Mouse (Mus musculus) retina, postnatal 1 day (tissue): ENCODE results near the gene Slc9a2.
"Not testable (repeated sequence)": the region's sequence is repeated elsewhere in the genome, so short reads cannot be mapped to it uniquely, and the experiment has no call there.

Experiments
- DNase-seq: peaks from one replicate; pipeline ENCODE4 v3.0.0-alpha.2; 2012

Gene Slc9a2

DNA sequence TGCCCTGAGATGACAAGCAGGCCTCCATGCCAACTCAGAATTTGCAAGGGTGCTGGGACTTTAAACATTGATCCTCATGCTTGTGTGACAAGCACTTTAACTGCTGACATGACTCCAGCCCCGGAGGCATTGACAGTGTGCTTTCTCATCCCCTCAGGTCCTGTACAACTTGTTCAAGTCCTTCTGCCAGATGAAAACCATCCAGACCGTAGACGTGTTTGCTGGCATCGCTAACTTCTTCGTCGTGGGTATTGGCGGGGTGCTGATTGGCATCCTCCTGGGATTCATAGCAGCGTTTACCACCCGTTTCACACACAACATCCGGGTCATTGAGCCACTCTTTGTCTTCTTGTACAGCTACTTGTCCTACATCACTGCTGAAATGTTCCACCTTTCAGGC, 45.7 kb downstream of the Slc9a2 start:
- no peak for DNase-seq

DNA sequence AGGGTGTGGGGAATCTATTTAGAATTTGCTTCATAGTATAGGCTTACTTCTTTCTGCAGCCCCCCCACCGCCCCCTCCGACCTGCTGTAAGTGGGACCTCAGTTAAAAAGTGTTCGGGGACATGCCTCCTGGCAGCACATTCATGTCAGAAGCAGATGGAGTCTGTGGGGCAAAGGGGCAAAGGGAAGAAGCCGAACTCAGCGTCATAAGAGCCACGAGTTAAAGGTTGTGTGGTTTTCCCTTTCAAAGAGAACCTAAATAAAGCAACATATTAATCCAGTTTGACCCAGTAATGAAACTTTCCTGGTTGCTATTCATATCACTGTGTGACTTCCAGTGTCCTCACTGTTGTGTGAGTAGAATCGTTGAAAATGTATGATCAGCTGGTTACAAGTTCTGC, 47.0 kb downstream of the Slc9a2 start:
- no peak for DNase-seq

DNA sequence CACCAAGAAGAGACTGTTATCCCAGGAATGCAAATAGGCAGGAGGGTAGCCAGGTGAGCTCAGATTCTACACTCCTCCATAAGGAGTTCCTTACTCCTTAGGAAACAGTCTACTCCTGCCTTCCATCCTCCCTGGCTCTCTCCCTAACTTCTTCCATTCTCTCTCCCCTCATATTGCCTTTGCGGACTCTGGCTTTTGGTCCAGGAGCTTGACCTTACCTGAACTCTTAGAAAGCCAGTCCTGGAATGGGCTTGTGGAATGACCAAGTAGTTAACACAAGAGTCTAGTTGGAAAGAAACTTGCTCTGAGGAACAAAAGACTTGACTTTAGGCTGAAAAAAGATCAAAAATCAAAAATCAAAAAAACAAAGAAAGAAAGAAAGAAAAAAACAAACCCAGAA, 48.3 kb downstream of the Slc9a2 start:
- DNase-seq = no peak

GRCm38 (mm10) chr1:40737671-40738070, 57.3 kb downstream of the Slc9a2 start:
- DNase-seq = no peak

DNA sequence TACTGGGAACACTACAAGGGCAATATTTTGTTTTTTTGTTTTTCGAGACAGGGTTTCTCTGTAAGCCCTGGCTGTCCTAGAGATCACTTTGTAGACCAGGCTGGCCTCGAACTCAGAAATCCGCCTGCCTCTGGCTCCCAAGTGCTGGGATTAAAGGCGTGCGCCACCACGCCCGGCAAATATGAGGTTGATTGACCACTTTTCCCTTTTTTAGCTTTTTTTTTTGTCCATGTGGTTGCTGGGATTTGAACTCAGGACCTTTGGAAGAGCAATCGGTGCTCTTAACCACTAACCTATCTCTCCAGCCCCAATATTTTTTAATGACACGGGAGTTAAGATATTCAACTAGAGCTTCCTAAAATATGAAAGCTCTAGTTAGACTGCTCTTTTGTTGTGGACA, 57.9 kb downstream of the Slc9a2 start:
- not testable (repeated sequence) for DNase-seq

DNA sequence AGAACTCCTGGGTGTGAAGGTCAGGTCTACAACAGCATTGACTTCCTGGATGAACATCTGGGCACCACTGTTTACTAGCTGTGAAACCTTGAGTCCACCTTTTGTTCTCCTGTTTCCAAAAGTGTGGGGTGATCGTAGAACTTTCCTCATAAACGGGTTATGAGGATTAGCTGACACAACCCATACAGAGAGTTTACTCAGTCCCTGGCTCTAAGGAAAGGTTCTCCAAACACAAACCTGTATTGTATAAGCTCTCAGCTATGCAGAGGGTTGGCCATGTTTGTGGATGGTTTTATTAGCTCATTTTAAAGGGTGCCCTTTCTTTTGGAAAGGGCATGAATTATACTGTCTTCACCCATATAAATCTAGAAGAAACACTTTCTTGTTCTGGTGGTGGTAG, 60.4 kb downstream of the Slc9a2 start:
- DNase-seq = no peak

DNA sequence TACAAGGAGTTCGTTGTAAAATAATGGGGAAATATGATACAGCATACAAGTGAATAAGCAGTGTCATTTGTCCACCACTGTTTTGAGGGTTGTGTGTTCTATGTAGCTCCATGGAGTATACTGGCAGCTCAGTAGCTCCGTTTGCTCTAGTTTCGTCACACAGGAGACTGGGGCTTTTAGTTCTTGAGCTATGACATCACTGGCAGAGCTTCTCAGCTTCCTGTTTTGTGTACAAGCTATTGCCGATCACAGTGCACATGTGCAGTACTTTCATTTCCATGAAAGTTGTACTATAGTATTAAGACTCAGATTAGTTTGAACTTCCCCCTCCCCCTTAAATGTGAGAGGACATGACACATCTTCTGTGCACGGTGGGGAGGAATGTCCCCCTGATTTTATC, 65.7 kb downstream of the Slc9a2 start:
- no peak for DNase-seq

DNA sequence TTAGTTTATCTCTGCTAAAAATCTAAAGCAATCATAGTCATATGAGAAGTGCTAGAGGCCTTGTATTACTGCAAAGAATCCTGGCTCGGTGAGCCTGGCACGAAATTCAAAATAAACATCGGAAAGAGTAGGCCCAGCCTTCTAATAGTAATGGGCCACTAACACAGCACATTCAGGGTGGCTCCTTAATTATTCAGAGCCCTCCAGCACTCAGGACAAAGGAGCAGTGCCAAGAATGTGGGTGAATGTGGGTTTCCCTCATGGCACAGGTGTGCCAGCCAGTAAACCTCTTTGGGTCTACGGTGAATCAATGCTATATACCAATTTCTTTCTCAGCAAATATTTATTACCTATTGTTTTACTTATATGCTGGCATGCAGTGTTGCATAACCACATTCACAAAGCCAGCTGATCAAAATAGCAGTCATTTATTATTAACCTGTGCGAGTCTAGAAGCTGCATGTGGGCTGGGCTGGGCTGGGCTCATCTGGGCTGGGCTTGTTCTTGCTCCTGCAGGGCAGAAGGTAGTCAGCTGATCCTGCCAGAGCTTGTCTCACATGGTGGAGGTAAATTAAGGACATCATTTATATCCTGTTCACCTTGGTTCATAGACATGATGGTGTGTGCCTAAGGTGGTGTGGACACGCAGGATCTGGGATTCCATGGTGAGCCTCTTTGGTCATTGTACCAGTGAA, 79.5 kb downstream of the Slc9a2 start:
- DNase-seq = no peak

DNA sequence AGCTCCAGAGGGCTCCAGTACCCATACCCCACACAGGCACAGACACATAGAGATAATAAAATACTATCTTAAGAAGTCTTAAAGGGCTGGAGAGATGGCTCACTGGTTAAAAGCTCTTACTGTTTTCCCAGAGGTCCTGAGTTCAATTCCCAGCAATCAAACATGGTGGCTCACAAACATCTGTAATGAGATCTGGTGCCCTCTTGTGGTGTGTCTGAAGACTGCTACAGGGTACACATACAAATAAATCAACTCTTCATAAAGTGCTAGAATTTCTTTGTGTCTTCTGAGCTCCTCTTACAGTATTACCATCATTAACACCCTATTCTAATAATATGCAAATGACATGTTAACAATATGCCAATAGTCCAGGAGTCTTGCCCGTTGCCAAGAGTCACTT, 83.7 kb downstream of the Slc9a2 start:
- no peak for DNase-seq

DNA sequence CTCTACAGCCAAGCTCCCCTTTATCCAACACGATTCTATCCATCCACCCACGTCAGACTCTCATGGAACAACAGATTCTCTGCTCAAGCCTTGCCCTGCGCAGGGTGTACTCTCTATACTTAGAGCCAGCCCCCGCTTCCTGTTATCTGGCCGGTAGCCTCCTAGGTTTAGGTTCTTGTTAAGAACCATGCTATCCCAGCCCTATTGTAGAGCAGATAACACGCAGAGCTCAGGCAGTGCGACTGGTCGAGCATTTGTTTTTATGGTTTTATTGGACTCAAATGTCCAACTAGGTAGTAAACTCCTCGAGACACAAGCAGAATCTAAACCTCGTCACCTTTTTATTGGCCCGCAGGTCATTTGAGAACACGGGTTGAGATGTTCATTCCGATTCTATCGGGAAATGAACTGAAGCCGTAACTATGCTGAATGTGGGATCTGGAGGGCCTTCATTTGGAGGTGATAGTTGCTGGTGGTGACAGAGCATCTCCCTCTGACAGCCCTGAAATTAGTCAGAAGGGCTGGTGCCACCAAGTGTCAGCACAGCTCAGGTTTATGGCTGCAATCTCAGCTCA, 84.4 kb downstream of the Slc9a2 start:
- DNase-seq = no peak

DNA sequence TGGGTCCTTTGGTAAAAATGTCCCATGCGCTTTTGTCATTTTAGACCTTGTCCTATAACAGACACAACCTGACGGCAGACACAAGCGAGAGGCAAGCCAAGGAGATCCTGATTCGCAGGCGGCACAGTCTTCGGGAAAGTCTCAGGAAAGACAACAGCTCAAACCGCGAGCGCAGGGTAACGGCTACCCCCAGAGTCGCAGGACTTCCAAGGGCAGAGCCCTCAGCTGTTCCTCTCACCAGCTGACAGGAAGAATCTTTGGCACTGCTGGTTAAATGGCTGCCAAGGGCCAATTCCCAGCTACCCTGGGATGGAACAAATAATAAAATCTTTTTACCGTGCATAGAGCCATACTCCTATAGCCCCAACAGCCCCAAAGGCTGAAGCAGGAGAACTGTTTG, 85.1 kb downstream of the Slc9a2 start:
- DNase-seq = no peak

DNA sequence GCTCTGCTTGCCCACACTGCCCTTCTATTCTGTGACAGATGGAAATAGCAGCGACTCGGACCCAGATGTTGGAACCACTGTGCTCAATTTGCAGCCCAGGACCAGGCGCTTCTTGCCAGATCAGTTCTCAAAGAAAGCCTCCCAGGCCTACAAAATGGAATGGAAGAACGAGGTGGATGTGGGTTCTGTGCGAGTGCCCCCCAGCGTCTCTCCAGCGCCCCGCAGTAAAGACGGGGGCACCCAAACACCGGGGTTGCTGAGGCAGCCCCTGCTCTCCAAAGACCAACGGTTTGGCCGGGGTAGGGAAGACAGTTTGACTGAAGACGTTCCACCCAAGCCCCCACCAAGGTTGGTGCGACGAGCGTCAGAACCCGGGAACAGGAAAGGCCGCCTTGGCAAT, 87.2 kb downstream of the Slc9a2 start:
- DNase-seq = no peak

- peak; percentile 57 for DNase-seq
Observed at GRCm38 (mm10) chr1:40768606-40769005, 88.2 kb downstream of the Slc9a2 start.

DNA sequence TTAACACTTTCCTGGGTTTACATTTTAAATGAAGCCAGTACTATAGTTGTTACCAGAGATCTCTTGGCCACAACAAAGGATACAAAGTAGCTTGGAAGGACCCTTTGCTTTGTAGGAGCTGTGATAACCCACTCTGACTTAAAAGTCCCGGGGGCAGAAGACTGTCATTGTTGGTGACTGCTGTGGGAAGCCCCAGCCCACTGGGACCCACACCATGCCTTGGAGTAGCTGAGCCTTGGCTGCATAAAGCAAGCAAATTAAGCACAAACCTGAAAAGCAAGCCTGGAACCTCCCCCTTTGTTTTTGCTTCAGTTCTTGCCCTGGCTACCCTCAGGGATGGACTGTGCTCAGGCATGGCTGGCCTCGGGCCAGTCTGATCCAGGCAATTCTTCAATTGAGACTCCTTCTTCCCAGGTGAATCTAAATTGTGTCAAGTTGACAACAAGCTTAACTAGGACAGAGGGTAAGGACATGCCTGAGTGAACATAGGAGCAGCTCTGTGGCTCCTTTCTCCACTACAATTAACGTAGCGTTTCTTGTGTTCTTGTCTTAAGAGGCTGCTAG, 89.0 kb downstream of the Slc9a2 start:
- peak; percentile 5 for DNase-seq

DNA sequence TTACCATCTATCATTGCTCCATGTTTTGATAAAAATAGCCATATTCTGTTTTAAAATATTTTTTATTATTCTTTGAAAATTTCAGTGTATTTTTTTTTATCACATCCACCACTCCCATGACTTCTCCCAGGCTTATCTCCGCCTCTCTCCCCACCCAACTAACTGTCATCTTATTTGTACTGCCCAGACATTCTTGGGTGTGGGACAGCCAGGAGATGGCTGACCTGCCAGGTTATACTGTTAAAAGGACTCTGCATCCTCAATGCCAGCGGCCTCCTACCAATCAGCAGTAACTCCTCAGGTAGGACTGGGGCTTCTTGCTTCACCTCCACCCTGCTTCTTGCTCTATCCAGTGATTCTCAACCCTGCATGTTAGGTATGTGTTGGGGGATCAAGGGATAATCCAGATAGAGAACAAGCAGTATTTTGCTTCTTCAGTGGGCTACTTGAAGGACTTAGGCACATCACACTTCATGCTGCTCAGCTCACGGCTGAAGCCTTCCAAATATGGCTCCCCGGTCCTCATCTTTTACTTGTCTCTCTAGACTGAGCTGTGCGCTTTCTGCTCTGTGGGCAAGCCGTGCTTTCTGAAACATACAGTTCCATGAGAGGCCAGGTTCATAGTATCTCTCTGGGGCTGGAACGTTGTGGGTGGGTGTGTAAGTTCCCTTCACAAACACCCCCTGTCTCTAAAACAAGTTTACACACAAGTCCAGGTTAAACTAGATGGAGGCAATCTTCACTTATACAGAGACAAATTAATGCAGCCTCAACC, 91.0 kb downstream of the Slc9a2 start:
- no peak for DNase-seq

DNA sequence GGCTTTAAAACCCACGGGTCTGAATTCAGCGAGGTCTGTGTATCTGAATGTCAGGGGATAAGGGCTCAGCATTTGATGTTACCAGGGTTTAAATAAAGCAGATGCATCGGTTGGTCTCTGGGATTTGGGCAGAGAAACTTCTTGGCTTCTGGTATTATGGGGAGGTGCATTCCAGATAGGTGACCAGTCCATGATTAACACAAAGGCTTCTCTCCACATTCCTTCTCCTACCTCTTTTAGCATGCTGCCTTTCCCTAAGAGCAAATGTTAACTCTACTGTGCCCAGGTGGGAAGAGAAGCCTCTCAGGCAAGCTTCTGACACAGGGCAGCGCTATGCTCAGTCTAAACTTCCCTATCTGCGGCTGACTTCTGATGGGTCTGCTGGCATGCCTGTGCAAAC, 92.9 kb downstream of the Slc9a2 start:
- DNase-seq = no peak

DNA sequence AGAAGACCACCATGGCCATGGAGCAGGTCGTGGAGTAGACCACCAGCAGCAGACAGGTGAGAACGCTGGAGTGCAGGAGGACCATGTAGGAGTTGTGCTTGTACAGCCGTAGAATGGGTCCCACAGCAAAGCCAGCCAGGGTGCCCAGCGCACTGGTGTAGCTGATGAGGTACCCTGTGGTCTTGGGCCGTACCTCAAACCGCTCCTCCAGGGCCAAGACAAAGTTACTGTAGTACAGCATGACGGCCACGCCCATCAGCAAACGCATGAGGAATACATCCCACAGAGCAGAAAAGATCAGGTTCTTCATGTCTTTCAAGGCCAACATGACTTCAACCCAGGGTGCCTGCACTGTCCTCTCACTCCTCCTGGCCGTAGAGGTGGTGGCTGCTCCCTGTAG, 93.7 kb downstream of the Slc9a2 start:
- no peak for DNase-seq

DNA sequence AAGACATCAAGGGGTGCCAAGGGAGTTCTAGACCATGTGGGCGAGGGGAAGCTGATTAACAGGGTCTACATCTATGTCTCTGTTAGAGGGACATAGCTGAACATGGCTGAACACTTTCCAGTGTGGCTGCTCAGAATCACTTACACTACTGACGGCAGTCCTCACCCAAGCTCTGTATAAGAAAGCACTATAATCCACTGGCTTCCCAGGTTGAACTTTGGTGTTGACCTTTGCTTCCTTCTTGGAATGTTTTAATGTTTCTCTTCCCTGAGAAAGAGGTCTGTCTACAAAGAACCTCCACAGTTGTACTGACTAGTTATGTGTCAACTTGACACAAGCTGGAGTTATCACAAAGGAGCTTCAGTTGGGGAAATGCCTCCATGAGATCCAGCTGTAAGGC, 95.7 kb downstream of the Slc9a2 start:
- DNase-seq = no peak

DNA sequence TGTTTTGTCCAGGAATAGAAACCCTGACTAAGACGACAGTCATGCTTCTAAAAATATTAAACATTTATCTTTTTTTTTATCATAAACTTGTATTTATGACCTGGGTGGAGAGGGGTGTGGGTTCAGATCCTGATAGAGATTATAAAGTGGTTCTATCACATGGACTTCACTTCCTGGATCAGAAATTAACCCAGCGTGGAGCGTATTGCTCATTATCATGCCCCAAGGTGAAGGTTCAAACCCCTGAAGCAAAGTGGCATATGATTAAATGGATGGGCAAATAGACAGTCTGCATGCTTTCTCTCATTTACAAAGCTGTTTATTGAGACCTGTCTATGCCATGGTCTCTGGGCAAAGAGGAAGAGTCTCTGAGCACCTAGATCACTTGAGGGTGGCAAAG, 96.4 kb downstream of the Slc9a2 start:
- no peak for DNase-seq

GRCm38 (mm10) chr1:40783450-40783849, 103.1 kb downstream of the Slc9a2 start:
- no peak for DNase-seq

- DNase-seq = no peak
Observed at GRCm38 (mm10) chr1:40784306-40784705, 103.9 kb downstream of the Slc9a2 start.

GRCm38 (mm10) chr1:40785876-40786445, 105.6 kb downstream of the Slc9a2 start:
- DNase-seq = no peak

DNA sequence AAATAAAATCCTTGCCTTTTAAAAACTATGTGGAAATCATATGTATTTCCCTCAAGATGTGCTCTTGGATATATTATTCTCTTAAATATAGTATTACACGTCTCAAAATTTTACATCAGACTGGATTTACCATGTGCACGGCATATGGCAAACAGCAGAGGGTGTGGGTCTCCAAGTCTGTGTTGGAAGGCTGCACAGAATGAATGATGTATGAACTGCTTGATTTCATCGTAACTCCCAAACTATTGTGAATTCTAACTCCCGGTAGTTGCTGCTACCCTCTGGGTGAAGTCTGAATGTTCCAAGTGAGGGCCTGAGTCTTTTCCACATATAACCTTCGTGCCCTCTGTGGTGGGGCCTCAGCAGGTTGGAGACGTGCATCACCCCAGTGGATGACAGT, 108.6 kb downstream of the Slc9a2 start:
- DNase-seq = no peak
